Mouse (Mus musculus): Measurements from ENCODE around the gene Ddi2. TPM values are rescaled to one million over a fixed set of nuclear protein-coding genes. Genes with fewer than 3 reads are reported as not detected.
A peak's percentile ranks its signal among the peaks of the same experiment; 100 is the strongest.

Ddi2 gene
- polyA plus RNA-seq, 1 experiment from 2014 or later, result 13.2 TPM

GRCm38 (mm10) chr4:141721961-141722360, 1.3 kb downstream of the Ddi2 start:
- Histone ChIP-seq H3K9me3 (no peaks in the 10 kb centered on the region), H3K4me2 (peak overlapping the region; percentile 87), H3K27ac (replicated peaks) (peak overlapping the region; percentile 98), H3K4me3 (peak overlapping the region; percentile 82), H3K27me3 (replicated peaks) (no peaks in the 10 kb centered on the region), H3K4me1 (peaks cover 46% of the 10 kb centered on the region), H3K36me3 (peaks cover 19% of the 10 kb centered on the region), H3K9ac (peak overlapping the region; percentile 99)
- ATAC-seq (ENCODE audit: extremely low read depth, insufficient number of reproducible peaks, low FRiP score, low TSS enrichment), result no peak
- 53% methylated on average over 6 of the region's 6 CpGs for WGBS

GRCm38 (mm10) chr4:141720761-141721523, 2.3 kb downstream of the Ddi2 start:
- peak overlapping the region; percentile 99 for H3K9ac ChIP-seq
- H3K9me3 ChIP-seq, result no peaks in the 10 kb centered on the region
- no peak for ATAC-seq (ENCODE audit: extremely low read depth, insufficient number of reproducible peaks, low FRiP score, low TSS enrichment)
- 62% methylated on average over 6 of the region's 6 CpGs for WGBS
- peaks cover 53% of the 10 kb centered on the region for H3K4me1 ChIP-seq
- peak overlapping the region; percentile 98 for H3K27ac ChIP-seq (replicated peaks)
- no peaks in the 10 kb centered on the region for H3K27me3 ChIP-seq (replicated peaks)
- peak overlapping the region; percentile 87 for H3K4me2 ChIP-seq
- peak overlapping the region; percentile 82 for H3K4me3 ChIP-seq
- peaks cover 26% of the 10 kb centered on the region for H3K36me3 ChIP-seq

- H3K4me1 ChIP-seq, result peaks cover 68% of the 10 kb centered on the region
- no peak for ATAC-seq (ENCODE audit: extremely low read depth, insufficient number of reproducible peaks, low FRiP score, low TSS enrichment)
- no peak overlapping the region for H3K4me2 ChIP-seq
- WGBS, result 81% methylated on average over 1 of the region's 1 CpGs
- no peak overlapping the region for H3K4me3 ChIP-seq
- H3K27ac ChIP-seq (replicated peaks), result no peak overlapping the region
- peaks cover 26% of the 10 kb centered on the region for H3K36me3 ChIP-seq
- no peaks in the 10 kb centered on the region for H3K27me3 ChIP-seq (replicated peaks)
- no peak overlapping the region for H3K9ac ChIP-seq
- no peaks in the 10 kb centered on the region for H3K9me3 ChIP-seq
Measured at GRCm38 (mm10) chr4:141719304-141719703, 3.9 kb downstream of the Ddi2 start.

- H3K27me3 ChIP-seq (replicated peaks), result no peaks in the 10 kb centered on the region
- H3K9me3 ChIP-seq, result no peaks in the 10 kb centered on the region
- H3K4me3 ChIP-seq, result no peak overlapping the region
- ATAC-seq (ENCODE audit: extremely low read depth, insufficient number of reproducible peaks, low FRiP score, low TSS enrichment), result no peak
- no peak overlapping the region for H3K27ac ChIP-seq (replicated peaks)
- no peak overlapping the region for H3K4me2 ChIP-seq
- no peak overlapping the region for H3K9ac ChIP-seq
- WGBS, result 86% methylated on average over 4 of the region's 4 CpGs
- H3K4me1 ChIP-seq, result peaks cover 65% of the 10 kb centered on the region
- H3K36me3 ChIP-seq, result peaks cover 36% of the 10 kb centered on the region
Measured at GRCm38 (mm10) chr4:141717633-141718032, 5.6 kb downstream of the Ddi2 start.

- Histone ChIP-seq H3K27me3 (replicated peaks) (no peaks in the 10 kb centered on the region), H3K27ac (replicated peaks) (no peak overlapping the region), H3K9me3 (no peaks in the 10 kb centered on the region), H3K9ac (peak overlapping the region; percentile 54), H3K4me3 (no peak overlapping the region), H3K36me3 (peaks cover 56% of the 10 kb centered on the region), H3K4me1 (peaks cover 41% of the 10 kb centered on the region), H3K4me2 (no peak overlapping the region)
- 79% methylated on average over 2 of the region's 2 CpGs for WGBS
- ATAC-seq (ENCODE audit: extremely low read depth, insufficient number of reproducible peaks, low FRiP score, low TSS enrichment), result no peak
Measured at GRCm38 (mm10) chr4:141715027-141715426, 8.2 kb downstream of the Ddi2 start.

- no peak overlapping the region for H3K4me2 ChIP-seq
- H3K36me3 ChIP-seq, result peaks cover 65% of the 10 kb centered on the region
- no peak overlapping the region for H3K27ac ChIP-seq (replicated peaks)
- H3K4me1 ChIP-seq, result peaks cover 30% of the 10 kb centered on the region
- 85% methylated on average over 5 of the region's 5 CpGs for WGBS
- no peak for ATAC-seq (ENCODE audit: extremely low read depth, insufficient number of reproducible peaks, low FRiP score, low TSS enrichment)
- H3K27me3 ChIP-seq (replicated peaks), result no peaks in the 10 kb centered on the region
- no peak overlapping the region for H3K9ac ChIP-seq
- no peaks in the 10 kb centered on the region for H3K9me3 ChIP-seq
- no peak overlapping the region for H3K4me3 ChIP-seq
Measured at GRCm38 (mm10) chr4:141713598-141714142, 9.5 kb downstream of the Ddi2 start.

- peaks cover 75% of the 10 kb centered on the region for H3K36me3 ChIP-seq
- no peak overlapping the region for H3K9ac ChIP-seq
- no peak overlapping the region for H3K4me3 ChIP-seq
- no peaks in the 10 kb centered on the region for H3K9me3 ChIP-seq
- H3K27ac ChIP-seq (replicated peaks), result no peak overlapping the region
- no peak for ATAC-seq (ENCODE audit: extremely low read depth, insufficient number of reproducible peaks, low FRiP score, low TSS enrichment)
- H3K4me1 ChIP-seq, result peaks cover 22% of the 10 kb centered on the region
- no peaks in the 10 kb centered on the region for H3K27me3 ChIP-seq (replicated peaks)
- H3K4me2 ChIP-seq, result no peak overlapping the region
- WGBS, result 82% methylated on average over 1 of the region's 1 CpGs
Measured at GRCm38 (mm10) chr4:141711250-141711649, 12.0 kb downstream of the Ddi2 start.

- Histone ChIP-seq H3K27me3 (replicated peaks) (no peaks in the 10 kb centered on the region), H3K9me3 (no peaks in the 10 kb centered on the region), H3K4me2 (no peak overlapping the region), H3K36me3 (peaks cover 97% of the 10 kb centered on the region), H3K4me1 (0 out of 2 replicates have a peak, but pooled peaks cover under 1% of the 10 kb centered on the region), H3K9ac (no peak overlapping the region), H3K27ac (replicated peaks) (no peak overlapping the region), H3K4me3 (no peak overlapping the region)
- no peak for ATAC-seq (ENCODE audit: extremely low read depth, insufficient number of reproducible peaks, low FRiP score, low TSS enrichment)
- 94% methylated on average over 2 of the region's 2 CpGs for WGBS
Measured at GRCm38 (mm10) chr4:141708971-141709370, 14.2 kb downstream of the Ddi2 start.

- 90% methylated on average over 7 of the region's 7 CpGs for WGBS
- no peak overlapping the region for H3K4me3 ChIP-seq
- H3K9ac ChIP-seq, result no peak overlapping the region
- no peak overlapping the region for H3K4me2 ChIP-seq
- peaks cover 100% of the 10 kb centered on the region for H3K36me3 ChIP-seq
- no peak overlapping the region for H3K27ac ChIP-seq (replicated peaks)
- no peaks in the 10 kb centered on the region for H3K4me1 ChIP-seq
- no peak for ATAC-seq (ENCODE audit: extremely low read depth, insufficient number of reproducible peaks, low FRiP score, low TSS enrichment)
- no peaks in the 10 kb centered on the region for H3K27me3 ChIP-seq (replicated peaks)
- no peaks in the 10 kb centered on the region for H3K9me3 ChIP-seq
Measured at GRCm38 (mm10) chr4:141708005-141708404, 15.2 kb downstream of the Ddi2 start.

GRCm38 (mm10) chr4:141705331-141705730, 17.9 kb downstream of the Ddi2 start:
- Histone ChIP-seq H3K36me3 (peaks cover 100% of the 10 kb centered on the region), H3K9ac (no peak overlapping the region), H3K4me1 (no peaks in the 10 kb centered on the region), H3K27ac (replicated peaks) (no peak overlapping the region), H3K9me3 (no peaks in the 10 kb centered on the region), H3K4me2 (no peak overlapping the region), H3K4me3 (no peak overlapping the region), H3K27me3 (replicated peaks) (no peaks in the 10 kb centered on the region)
- WGBS, result 71% methylated on average over 4 of the region's 4 CpGs
- ATAC-seq (ENCODE audit: extremely low read depth, insufficient number of reproducible peaks, low FRiP score, low TSS enrichment), result no peak

GRCm38 (mm10) chr4:141704625-141705024, 18.6 kb downstream of the Ddi2 start:
- no peak for ATAC-seq (ENCODE audit: extremely low read depth, insufficient number of reproducible peaks, low FRiP score, low TSS enrichment)
- WGBS, result 89% methylated on average over 2 of the region's 2 CpGs

GRCm38 (mm10) chr4:141694719-141695118, 28.5 kb downstream of the Ddi2 start:
- H3K4me3 ChIP-seq, result no peak overlapping the region
- no peak overlapping the region for H3K9ac ChIP-seq
- peaks cover 100% of the 10 kb centered on the region for H3K36me3 ChIP-seq
- H3K4me1 ChIP-seq, result 0 out of 2 replicates have a peak, but pooled peaks cover 2% of the 10 kb centered on the region
- H3K27me3 ChIP-seq (replicated peaks), result no peaks in the 10 kb centered on the region
- H3K9me3 ChIP-seq, result no peaks in the 10 kb centered on the region
- WGBS, result 96% methylated on average over 8 of the region's 8 CpGs
- no peak overlapping the region for H3K27ac ChIP-seq (replicated peaks)
- ATAC-seq (ENCODE audit: extremely low read depth, insufficient number of reproducible peaks, low FRiP score, low TSS enrichment), result no peak
- H3K4me2 ChIP-seq, result no peak overlapping the region

More at GRCm38 (mm10) chr4:141704625-141705024, 18.6 kb downstream of the Ddi2 start:
- peaks cover 100% of the 10 kb centered on the region for H3K36me3 ChIP-seq
- H3K9ac ChIP-seq, result no peak overlapping the region
- no peaks in the 10 kb centered on the region for H3K9me3 ChIP-seq
- no peak overlapping the region for H3K4me3 ChIP-seq
- no peak overlapping the region for H3K27ac ChIP-seq (replicated peaks)
- no peak overlapping the region for H3K4me2 ChIP-seq
- no peaks in the 10 kb centered on the region for H3K27me3 ChIP-seq (replicated peaks)
- H3K4me1 ChIP-seq, result no peaks in the 10 kb centered on the region
